Mouse (Mus musculus) C2C12 (cell line): ENCODE results near the gene Clec4f. TPM values are rescaled to one million over a fixed set of nuclear protein-coding genes. Genes with fewer than 3 reads are reported as not detected.
"Not testable (repeated sequence)": the region's sequence is repeated elsewhere in the genome, so short reads cannot be mapped to it uniquely, and the experiment has no call there.

Source experiments
- H3K27me3 ChIP-seq: one replicate; pipeline ENCODE4 v1.6.1; 2011; ENCODE audit not compliant: control insufficient read depth, insufficient read depth, insufficient read length
- H3K36me3 ChIP-seq: one replicate; pipeline ENCODE4 v1.6.1; 2011; ENCODE audit not compliant: control insufficient read depth, insufficient read depth
- H3K4me3 ChIP-seq: one replicate; pipeline ENCODE4 v1.5.1; 2011; ENCODE audit warnings: mild to moderate bottlenecking, control low read depth; ENCODE audit not compliant: poor library complexity, insufficient read depth, severe bottlenecking
- H3K79me2 ChIP-seq: one replicate; pipeline ENCODE4 v1.6.1; 2011; ENCODE audit not compliant: control insufficient read depth, insufficient read depth
- H3K79me3 ChIP-seq: one replicate; pipeline ENCODE4 v1.6.1; 2011; ENCODE audit warnings: low read depth, control low read depth
- H3ac ChIP-seq: one replicate; pipeline ENCODE3; 2011; ENCODE audit warnings: low read depth; ENCODE audit not compliant: control insufficient read depth, insufficient read length
- CEBPB ChIP-seq: IDR thresholded peaks from one replicate; pipeline ENCODE4 v1.6.1; 2011; ENCODE audit warnings: low read depth, mild to moderate bottlenecking, control low read depth, moderate library complexity
- CTCF ChIP-seq: IDR thresholded peaks from one replicate; pipeline ENCODE4 v1.5.1; 2011; ENCODE audit not compliant: control insufficient read depth, insufficient read depth, insufficient read length
- FOSL1 ChIP-seq: IDR thresholded peaks from one replicate; pipeline ENCODE4 v1.8.0; 2011; ENCODE audit warnings: mild to moderate bottlenecking, low read length; ENCODE audit not compliant: poor library complexity, insufficient read depth, severe bottlenecking
- MAX ChIP-seq: IDR thresholded peaks from one replicate; pipeline ENCODE4 v1.6.1; 2011; ENCODE audit warnings: mild to moderate bottlenecking, control low read depth
- MYOD1 ChIP-seq: IDR thresholded peaks from one replicate; pipeline ENCODE4 v1.6.1; 2011; ENCODE audit warnings: low read depth; ENCODE audit not compliant: control insufficient read depth, insufficient read length
- MYOG ChIP-seq: IDR thresholded peaks from one replicate; pipeline ENCODE4 v1.6.1; 2011; ENCODE audit not compliant: control insufficient read depth, insufficient read length; ENCODE audit errors: extremely low read depth
- USF1 ChIP-seq: IDR thresholded peaks from one replicate; pipeline ENCODE4 v1.6.1; 2011; ENCODE audit warnings: low read depth, mild to moderate bottlenecking, control low read depth, moderate library complexity
- polyA plus RNA-seq: library from polyadenylated mRNA; unstranded; fragments of >200 nt; fragmentation: generic; extraction: Trizol; gene quantifications from one replicate; pipeline ENCODE4 v1.2.1, GENCODE M21; 2012; ENCODE audit warnings: missing spikeins

The Clec4f gene
- polyA plus RNA-seq, 1 experiment = not detected

GRCm38 (mm10) chr6:83673395-83673794 is 17.4 kb upstream of the Clec4f start:
- Histone ChIP-seq H3K36me3 (no peaks in the 10 kb centered on the region), H3K27me3 (peaks cover 16% of the 10 kb centered on the region), H3K79me2 (no peaks in the 10 kb centered on the region), H3K79me3 (no peaks in the 10 kb centered on the region), H3ac (no peak overlapping the region), H3K4me3 (no peak overlapping the region)
- no peak for TF ChIP-seq CEBPB
- peak; percentile 31 for TF ChIP-seq CTCF
- no peak for TF ChIP-seq MYOG

GRCm38 (mm10) chr6:83665009-83665408 is 9.0 kb upstream of the Clec4f start:
- TF ChIP-seq MYOG (no peak), CTCF (no peak), FOSL1 (no peak), MYOD1 (no peak), CEBPB (no peak), MAX (no peak), USF1 (no peak)
- Histone ChIP-seq H3K79me3 (no peaks in the 10 kb centered on the region), H3ac (no peak overlapping the region), H3K27me3 (peaks cover 19% of the 10 kb centered on the region), H3K36me3 (no peaks in the 10 kb centered on the region), H3K79me2 (no peaks in the 10 kb centered on the region), H3K4me3 (no peak overlapping the region)

GRCm38 (mm10) chr6:83660821-83661220 is 4.8 kb upstream of the Clec4f start:
- Histone ChIP-seq H3K36me3 (no peaks in the 10 kb centered on the region), H3K4me3 (no peak overlapping the region), H3ac (no peak overlapping the region), H3K27me3 (peaks cover 36% of the 10 kb centered on the region), H3K79me3 (no peaks in the 10 kb centered on the region), H3K79me2 (no peaks in the 10 kb centered on the region)
- TF ChIP-seq CEBPB = no peak

- Histone ChIP-seq H3K36me3 (no peaks in the 10 kb centered on the region), H3K79me2 (no peaks in the 10 kb centered on the region), H3ac (no peak overlapping the region), H3K4me3 (no peak overlapping the region), H3K79me3 (no peaks in the 10 kb centered on the region), H3K27me3 (peaks cover 66% of the 10 kb centered on the region)
- TF ChIP-seq CTCF (no peak), CEBPB (no peak), USF1 (no peak), MAX (no peak), MYOD1 (no peak), MYOG (no peak)
Measured at GRCm38 (mm10) chr6:83646715-83647114, 9.3 kb downstream of the Clec4f start.

GRCm38 (mm10) chr6:83635329-83635728 is 20.7 kb downstream of the Clec4f start:
- Histone ChIP-seq H3K36me3 (no peaks in the 10 kb centered on the region), H3K79me3 (no peaks in the 10 kb centered on the region), H3K79me2 (no peaks in the 10 kb centered on the region), H3K4me3 (no peak overlapping the region), H3ac (no peak overlapping the region), H3K27me3 (peaks cover 42% of the 10 kb centered on the region)
- no peak for TF ChIP-seq CTCF
- TF ChIP-seq MYOG = no peak
- no peak for TF ChIP-seq USF1
- TF ChIP-seq MAX = no peak
- no peak for TF ChIP-seq CEBPB
- TF ChIP-seq FOSL1 = no peak
- no peak for TF ChIP-seq MYOD1

GRCm38 (mm10) chr6:83634631-83635030 is 21.4 kb downstream of the Clec4f start:
- H3K36me3 ChIP-seq, H3K4me3 ChIP-seq, H3K79me2 ChIP-seq, H3K79me3 ChIP-seq, H3ac ChIP-seq: not testable (repeated sequence)
- H3K27me3 ChIP-seq = peaks cover 49% of the 10 kb centered on the region

GRCm38 (mm10) chr6:83634106-83634505 is 21.9 kb downstream of the Clec4f start:
- H3K79me2 ChIP-seq, H3K36me3 ChIP-seq, H3K4me3 ChIP-seq, H3K79me3 ChIP-seq, H3ac ChIP-seq: not testable (repeated sequence)
- H3K27me3 ChIP-seq = peaks cover 51% of the 10 kb centered on the region
